Mouse (Mus musculus) midbrain, postnatal 0 days (tissue): ENCODE data around the gene Gm9833. TPM values are rescaled to one million over a fixed set of nuclear protein-coding genes. Genes with fewer than 3 reads are reported as not detected.
A peak's percentile ranks its signal among the peaks of the same experiment; 100 is the strongest.
"Not testable (repeated sequence)": the region's sequence is repeated elsewhere in the genome, so short reads cannot be mapped to it uniquely, and the experiment has no call there.

ENCODE experiments used
- ATAC-seq: fragments of 200-750 bp; cut with Nextera tagmentation; 2 replicates; pipeline ENCODE4 v1.8.0; 2017; ENCODE audit warnings: moderate number of reproducible peaks, mild to moderate bottlenecking, moderate TSS enrichment, moderate library complexity; ENCODE audit not compliant: low FRiP score
- DNase-seq: peaks from one replicate; pipeline ENCODE4 v3.0.0-alpha.2; 2015; ENCODE audit warnings: low spot score
- H3K27ac ChIP-seq: fragments of 300-500 bp; sonication (generic); 2 replicates; pipeline ENCODE4 v1.5.1; 2014; ENCODE audit warnings: low read depth, mild to moderate bottlenecking, low read length, mixed read lengths
- H3K27me3 ChIP-seq: fragments of 300-500 bp; sonication (generic); 2 replicates; pipeline ENCODE4 v1.6.1; 2014; ENCODE audit warnings: low read length, control low read depth, mixed read lengths; ENCODE audit not compliant: insufficient read depth
- H3K36me3 ChIP-seq: fragments of 300-500 bp; sonication (generic); 2 replicates; pipeline ENCODE4 v1.6.1; 2014; ENCODE audit warnings: low read length, control low read depth, mixed read lengths; ENCODE audit not compliant: insufficient read depth
- H3K4me1 ChIP-seq: fragments of 300-500 bp; sonication (generic); 2 replicates; pipeline ENCODE4 v1.6.1; 2014; ENCODE audit warnings: mild to moderate bottlenecking, control low read depth, antibody characterized with exemption, low read length, mixed read lengths; ENCODE audit not compliant: insufficient read depth
- H3K4me2 ChIP-seq: fragments of 300-500 bp; sonication (generic); 2 replicates; pipeline ENCODE4 v1.6.1; 2014; ENCODE audit warnings: low read depth, mild to moderate bottlenecking, low read length, mixed read lengths; ENCODE audit not compliant: poor library complexity, severe bottlenecking
- H3K4me3 ChIP-seq: fragments of 300-500 bp; sonication (generic); 2 replicates; pipeline ENCODE4 v1.5.1; 2014; ENCODE audit warnings: low read depth, mild to moderate bottlenecking, low read length, moderate library complexity
- H3K9ac ChIP-seq: fragments of 300-500 bp; sonication (generic); replicated peaks from 2 replicates; pipeline ENCODE4 v1.6.1; 2014; ENCODE audit warnings: mild to moderate bottlenecking, low read length, moderate library complexity, mixed read lengths; ENCODE audit not compliant: poor library complexity, severe bottlenecking
- H3K9me3 ChIP-seq: fragments of 300-500 bp; sonication (generic); 2 replicates; pipeline ENCODE4 v1.6.1; 2016; ENCODE audit warnings: low read length, control low read depth
- CTCF ChIP-seq: IDR thresholded peaks from 2 replicates; pipeline ENCODE4 v1.5.1; 2016; ENCODE audit warnings: antibody characterized with exemption, mild to moderate bottlenecking
- WGBS: fragments of 180-500 bp; shearing (Covaris S2); extraction: QIAGEN DNeasy Blood & Tissue Kit; methylation state at CpG from one replicate; pipeline ENCODE4 v1.1.7; 2014; 5-methylcytosine and 5-hydroxymethylcytosine counted together
- polyA plus RNA-seq: library from polyadenylated mRNA; unstranded; fragments of >200 nt; fragmentation: Nextera tagmentation; extraction: Ambion mirVana; gene quantifications from 2 replicates; pipeline ENCODE4 v1.2.1, GENCODE M21; 2015
- total RNA-seq: library from RNA; depleted of rRNA; stranded (reverse); fragments of >200 nt; gene quantifications from 2 replicates; pipeline ENCODE4 v1.2.3, GENCODE M21; 2014; rRNA removed

Gene Gm9833
- total RNA-seq = 4.9 and 5.8 TPM in 2 replicates
- polyA plus RNA-seq = 3.9 and 4.3 TPM in 2 replicates

- not testable (repeated sequence) for H3K9me3 ChIP-seq, H3K9ac ChIP-seq, H3K36me3 ChIP-seq, H3K27ac ChIP-seq, DNase-seq, H3K4me1 ChIP-seq, H3K27me3 ChIP-seq, ATAC-seq
- Histone ChIP-seq H3K4me3 (peak within 1 kb of the TSS; percentile 25), H3K4me2 (peak within 1 kb of the TSS; percentile 42)
- 22% methylated on average over 26 of the region's 38 CpGs for WGBS
These were observed at the start of gene Gm9833 for GRCm38 (mm10) chr3:10087994-10088393. Gene Gm9833, plus strand, starts transcription at chr3:10088110.

- Histone ChIP-seq H3K4me3 (no peak overlapping the region), H3K36me3 (no peaks in the 10 kb centered on the region), H3K27ac (no peak overlapping the region), H3K27me3 (no peaks in the 10 kb centered on the region), H3K9me3 (no peaks in the 10 kb centered on the region), H3K9ac (no peak overlapping the region), H3K4me1 (no peaks in the 10 kb centered on the region), H3K4me2 (no peak overlapping the region)
- DNase-seq (no peak), ATAC-seq (no peak)
- TF ChIP-seq CTCF = no peak
These were observed 17.8 kb upstream of the Gm9833 start for GRCm38 (mm10) chr3:10070070-10070469.

- ATAC-seq (no peak), DNase-seq (no peak)
- Histone ChIP-seq H3K36me3 (no peaks in the 10 kb centered on the region), H3K4me1 (no peaks in the 10 kb centered on the region), H3K27ac (no peak overlapping the region), H3K9ac (no peak overlapping the region), H3K4me2 (no peak overlapping the region), H3K4me3 (no peak overlapping the region), H3K27me3 (no peaks in the 10 kb centered on the region), H3K9me3 (no peaks in the 10 kb centered on the region)
- no peak for TF ChIP-seq CTCF
These were observed 12.1 kb upstream of the Gm9833 start for GRCm38 (mm10) chr3:10075826-10076225.

- H3K27me3 ChIP-seq = no peaks in the 10 kb centered on the region
- TF ChIP-seq CTCF = no peak
- no peak for ATAC-seq
- no peak overlapping the region for H3K4me3 ChIP-seq
- no peak overlapping the region for H3K4me2 ChIP-seq
- H3K27ac ChIP-seq = no peak overlapping the region
- WGBS = 81% methylated on average over 6 of the region's 6 CpGs
- H3K4me1 ChIP-seq = no peaks in the 10 kb centered on the region
- no peak overlapping the region for H3K9ac ChIP-seq
- H3K9me3 ChIP-seq = no peaks in the 10 kb centered on the region
- no peaks in the 10 kb centered on the region for H3K36me3 ChIP-seq
- DNase-seq = no peak
These were observed 10.6 kb upstream of the Gm9833 start for GRCm38 (mm10) chr3:10077096-10077841.

GRCm38 (mm10) chr3:10078113-10078512 lies 9.8 kb upstream of the Gm9833 start:
- Histone ChIP-seq H3K4me1 (no peaks in the 10 kb centered on the region), H3K4me3 (no peak overlapping the region), H3K9me3 (no peaks in the 10 kb centered on the region), H3K27me3 (no peaks in the 10 kb centered on the region), H3K9ac (no peak overlapping the region), H3K27ac (no peak overlapping the region), H3K36me3 (no peaks in the 10 kb centered on the region), H3K4me2 (no peak overlapping the region)
- ATAC-seq (no peak), DNase-seq (no peak)
- 93% methylated on average over 2 of the region's 2 CpGs for WGBS
- TF ChIP-seq CTCF = no peak

- Histone ChIP-seq H3K27ac (no peak overlapping the region), H3K4me3 (no peak overlapping the region), H3K27me3 (no peaks in the 10 kb centered on the region), H3K9ac (no peak overlapping the region), H3K9me3 (no peaks in the 10 kb centered on the region), H3K36me3 (no peaks in the 10 kb centered on the region), H3K4me1 (no peaks in the 10 kb centered on the region), H3K4me2 (no peak overlapping the region)
- ATAC-seq (no peak), DNase-seq (no peak)
- 77% methylated on average over 5 of the region's 5 CpGs for WGBS
- no peak for TF ChIP-seq CTCF
These were observed 6.6 kb upstream of the Gm9833 start for GRCm38 (mm10) chr3:10081336-10081735.
